Mouse (Mus musculus) bone marrow macrophage, adult 2 months (primary cell): ENCODE results near the gene Hoxc11.

Source experiments
- CTCF ChIP-seq: IDR thresholded peaks from 2 replicates; pipeline ENCODE4 v1.5.1; 2012; ENCODE audit warnings: low read depth, mild to moderate bottlenecking, low read length, moderate library complexity
- POLR2A ChIP-seq: IDR thresholded peaks from 2 replicates; pipeline ENCODE4 v1.6.1; 2012; ENCODE audit warnings: mild to moderate bottlenecking, low read depth, low read length, borderline replicate concordance

- TF ChIP-seq CTCF (no peak), POLR2A (no peak)
Measured at GRCm38 (mm10) chr15:102939256-102940155, 14.7 kb upstream of the Hoxc11 start.
